Mouse (Mus musculus) liver, adult 2 months (tissue): Measurements from ENCODE around the gene Rfxap. TPM values are rescaled to one million over a fixed set of nuclear protein-coding genes. Genes with fewer than 3 reads are reported as not detected.
A peak's percentile ranks its signal among the peaks of the same experiment; 100 is the strongest.

Source experiments
- DNase-seq: peaks from one replicate; pipeline ENCODE4 v3.0.0-alpha.2; 2011; ENCODE audit warnings: low read depth, low spot score; ENCODE audit errors: extremely low read depth
- H3K27ac ChIP-seq: fragments of 200-500 bp; replicated peaks from 2 replicates; pipeline ENCODE4 v1.5.1; 2012; ENCODE audit warnings: low read depth, mild to moderate bottlenecking, control low read depth, inconsistent platforms, low read length; ENCODE audit not compliant: insufficient read depth
- H3K27me3 ChIP-seq: fragments of 200-500 bp; 2 replicates; pipeline ENCODE4 v1.6.1; 2012; ENCODE audit warnings: mild to moderate bottlenecking, moderate library complexity, low read length, inconsistent platforms; ENCODE audit not compliant: control insufficient read depth, insufficient read depth
- H3K36me3 ChIP-seq: fragments of 200-500 bp; 2 replicates; pipeline ENCODE4 v1.6.1; 2012; ENCODE audit warnings: low read length, inconsistent platforms; ENCODE audit not compliant: control insufficient read depth, insufficient read depth
- H3K4me1 ChIP-seq: fragments of 200-500 bp; 2 replicates; pipeline ENCODE4 v1.6.1; 2011; ENCODE audit warnings: low read length; ENCODE audit not compliant: control insufficient read depth, insufficient read depth
- H3K4me3 ChIP-seq: fragments of 200-500 bp; 2 replicates; pipeline ENCODE4 v1.5.1; 2011; ENCODE audit warnings: low read depth, mild to moderate bottlenecking, control low read depth, low read length, moderate library complexity; ENCODE audit not compliant: insufficient read depth
- H3K79me2 ChIP-seq: fragments of 200-500 bp; 2 replicates; pipeline ENCODE4 v1.6.1; 2012; ENCODE audit warnings: inconsistent platforms, mild to moderate bottlenecking, low read length, moderate library complexity; ENCODE audit not compliant: control insufficient read depth, insufficient read depth
- H3K9ac ChIP-seq: fragments of 200-500 bp; 2 replicates; pipeline ENCODE4 v1.6.1; 2012; ENCODE audit warnings: low read depth, mild to moderate bottlenecking, control low read depth, inconsistent platforms, low read length
- CTCF ChIP-seq: fragments of 200-500 bp; IDR thresholded peaks from 2 replicates; pipeline ENCODE4 v1.5.1; 2011; ENCODE audit warnings: low read depth, low read length, control low read depth
- POLR2A ChIP-seq: fragments of 200-500 bp; IDR thresholded peaks from 2 replicates; pipeline ENCODE4 v1.6.1; 2011; ENCODE audit warnings: low read length, control low read depth; ENCODE audit not compliant: insufficient read depth; ENCODE audit errors: extremely low read depth
- WGBS: fragments of 180-500 bp; shearing (Covaris S2); methylation state at CpG from one replicate; pipeline ENCODE4 v1.1.7; 2018; 5-methylcytosine and 5-hydroxymethylcytosine counted together
- polyA plus RNA-seq: library from polyadenylated mRNA; depleted of rRNA; stranded (reverse); fragments of >200 nt; gene quantifications from 2 replicates; pipeline ENCODE4 v1.2.3, GENCODE M21; 2012
- total RNA-seq: library from RNA; depleted of rRNA; stranded (reverse); fragments of >200 nt; gene quantifications from 2 replicates; pipeline ENCODE4 v1.2.3, GENCODE M21; 2014

Gene Rfxap
- total and polyA plus RNA-seq, 2 experiments = 11.4 to 13.1 TPM

DNA sequence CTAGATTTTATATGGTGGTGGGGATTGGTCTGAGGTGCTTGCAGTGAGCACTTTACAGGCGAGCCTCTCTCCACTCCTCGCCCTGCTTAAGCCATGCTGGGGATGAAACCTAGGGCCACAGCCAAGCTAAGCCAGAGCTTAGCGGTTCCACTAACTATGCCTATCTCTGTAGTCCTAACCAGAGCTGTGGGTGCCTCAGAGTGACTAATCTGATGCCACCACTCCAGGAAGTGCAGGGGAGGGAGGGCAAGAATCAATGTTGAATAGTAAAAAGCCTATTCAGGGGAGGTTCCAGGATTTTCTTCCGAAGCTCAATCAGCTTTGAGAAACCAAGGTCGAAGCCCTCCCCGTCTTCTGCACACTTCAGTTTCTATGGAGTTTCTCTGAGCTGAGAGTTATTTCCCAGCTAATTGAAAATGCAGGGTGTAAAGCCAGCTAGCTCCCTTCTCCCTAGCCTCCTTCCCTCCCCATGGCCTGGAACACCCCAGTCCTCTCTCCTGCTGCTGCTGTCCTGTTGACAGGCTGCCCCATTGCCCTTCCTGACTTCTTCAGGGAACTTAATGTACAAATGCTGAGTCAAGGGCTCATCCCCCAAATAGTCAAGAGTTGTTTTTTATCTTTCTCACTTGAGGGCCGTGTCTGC lies 31.5 kb downstream of the Rfxap start:
- no peaks in the 10 kb centered on the region for H3K27me3 ChIP-seq

DNA sequence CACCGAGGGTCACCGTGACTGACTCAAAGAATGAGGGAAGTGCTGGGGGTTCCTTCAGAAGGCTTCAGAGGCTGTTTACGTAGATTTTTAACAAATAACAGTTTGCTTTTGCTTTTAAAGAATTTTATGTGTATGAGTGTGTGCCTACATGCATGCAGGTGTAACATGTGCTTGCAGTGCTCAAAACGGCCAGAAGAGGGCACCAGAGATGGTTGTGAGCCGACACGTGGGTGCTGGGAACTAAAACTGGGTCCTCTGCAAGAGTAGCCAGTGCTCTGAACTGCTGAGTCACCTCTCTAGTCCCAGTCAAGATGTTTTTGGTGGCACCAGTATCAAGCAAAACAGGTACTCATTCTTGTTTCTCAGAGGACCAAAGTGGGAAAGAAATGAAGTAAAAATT lies 34.0 kb downstream of the Rfxap start:
- H3K9ac ChIP-seq = no peak overlapping the region
- H3K36me3 ChIP-seq = no peaks in the 10 kb centered on the region
- TF ChIP-seq CTCF = peak; percentile 45
- no peak for TF ChIP-seq POLR2A
- no peaks in the 10 kb centered on the region for H3K27me3 ChIP-seq
- DNase-seq = no peak
- no peak overlapping the region for H3K4me3 ChIP-seq
- H3K79me2 ChIP-seq = peaks cover 18% of the 10 kb centered on the region; the same call in 1 of the 2 replicates
- H3K27ac ChIP-seq = no peak overlapping the region
- WGBS = 87% methylated on average over 6 of the region's 6 CpGs
- peaks cover 10% of the 10 kb centered on the region for H3K4me1 ChIP-seq

More for the DNA sequence above, 31.5 kb downstream of the Rfxap start:
- TF ChIP-seq POLR2A (no peak), CTCF (no peak)
- DNase-seq = no peak
- Histone ChIP-seq H3K79me2 (peaks cover 15% of the 10 kb centered on the region; the same call in 1 of the 2 replicates), H3K27ac (no peak overlapping the region), H3K4me3 (no peak overlapping the region), H3K4me1 (no peaks in the 10 kb centered on the region), H3K9ac (no peak overlapping the region), H3K36me3 (no peaks in the 10 kb centered on the region)
- 79% methylated on average over 7 of the region's 7 CpGs for WGBS

DNA sequence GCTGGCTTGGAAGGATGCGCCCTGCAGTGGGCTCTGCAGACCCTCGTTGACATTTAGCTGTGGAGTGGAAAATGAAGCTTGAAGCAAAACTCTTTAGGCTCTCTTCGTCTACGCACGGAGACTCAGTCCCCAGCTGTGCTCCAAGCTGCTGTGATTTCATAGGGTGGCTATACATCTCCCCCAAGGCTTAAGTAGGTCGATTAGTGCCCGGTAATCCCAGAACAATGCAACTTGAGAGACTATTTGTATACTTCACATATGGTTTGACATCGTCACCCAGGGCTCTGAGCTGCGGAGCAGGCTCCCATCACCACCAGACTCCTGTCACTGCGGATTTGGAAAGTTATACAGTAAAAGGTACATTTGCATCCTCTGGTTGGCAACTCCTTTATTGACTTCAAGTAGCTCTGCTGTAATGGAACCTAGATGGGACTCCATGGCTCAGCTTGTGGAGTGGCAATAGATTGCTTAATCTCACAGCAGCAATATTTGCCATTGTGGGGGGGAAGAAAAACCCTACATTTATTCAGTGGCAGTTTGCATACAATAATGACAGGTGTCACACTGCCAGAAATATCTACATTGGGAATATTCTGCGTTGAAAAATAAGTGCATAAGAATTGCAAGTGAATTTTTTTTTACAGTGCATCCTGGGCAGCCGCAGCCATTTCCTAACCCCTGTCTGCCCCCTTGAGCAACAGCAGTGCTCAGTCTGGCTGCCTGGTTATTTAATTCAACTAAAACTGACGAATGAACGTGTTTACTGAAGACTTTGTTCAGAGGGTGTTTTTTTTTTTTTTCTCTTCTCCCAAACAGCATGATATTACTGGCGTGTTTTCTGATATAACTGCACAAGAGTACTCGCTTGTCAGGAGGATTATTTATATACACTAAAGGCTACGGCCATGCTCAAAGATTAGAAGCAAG lies 38.0 kb downstream of the Rfxap start:
- Histone ChIP-seq H3K4me1 (peaks cover 17% of the 10 kb centered on the region), H3K36me3 (no peaks in the 10 kb centered on the region), H3K27me3 (no peaks in the 10 kb centered on the region), H3K27ac (peak overlapping the region; percentile 80), H3K79me2 (peaks cover 19% of the 10 kb centered on the region; the same call in 1 of the 2 replicates), H3K4me3 (no peak overlapping the region), H3K9ac (no peak overlapping the region)
- peak; percentile 72 for DNase-seq
- WGBS = 56% methylated on average over 17 of the region's 17 CpGs
- TF ChIP-seq POLR2A (no peak), CTCF (no peak)

GRCm38 (mm10) chr3:54768592-54768991 lies 39.0 kb downstream of the Rfxap start:
- H3K4me3 ChIP-seq = no peak overlapping the region
- WGBS = 85% methylated on average over 8 of the region's 8 CpGs
- H3K79me2 ChIP-seq = peaks cover 24% of the 10 kb centered on the region; the same call in 1 of the 2 replicates
- no peaks in the 10 kb centered on the region for H3K27me3 ChIP-seq
- no peak overlapping the region for H3K9ac ChIP-seq
- H3K27ac ChIP-seq = no peak overlapping the region
- H3K4me1 ChIP-seq = peaks cover 17% of the 10 kb centered on the region
- TF ChIP-seq CTCF (no peak), POLR2A (no peak)
- no peaks in the 10 kb centered on the region for H3K36me3 ChIP-seq
- DNase-seq = no peak

DNA sequence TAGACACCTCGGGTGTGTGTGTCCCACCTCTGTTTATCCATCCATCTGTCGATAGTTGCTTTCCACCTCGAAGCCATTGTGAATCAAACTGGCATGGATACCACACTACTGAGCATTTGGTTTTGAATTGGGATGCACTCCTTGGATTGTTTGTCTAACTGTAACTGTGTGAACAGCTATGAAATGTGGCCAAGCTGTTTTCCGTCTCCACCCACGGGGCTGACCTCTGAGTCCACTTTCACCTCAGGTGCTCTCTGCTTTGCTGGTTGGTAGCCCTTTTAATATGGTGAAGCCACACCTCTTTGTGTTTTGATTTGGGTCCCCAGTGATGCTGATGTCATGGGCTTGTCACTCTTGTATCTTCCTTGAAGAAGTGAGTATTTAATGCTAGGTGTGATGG lies 40.8 kb downstream of the Rfxap start:
- peaks cover 19% of the 10 kb centered on the region for H3K4me1 ChIP-seq
- WGBS = 28% methylated on average over 5 of the region's 5 CpGs
- peak; percentile 91 for DNase-seq
- peak overlapping the region; percentile 74 for H3K27ac ChIP-seq
- no peaks in the 10 kb centered on the region for H3K27me3 ChIP-seq
- no peaks in the 10 kb centered on the region for H3K36me3 ChIP-seq
- no peak for TF ChIP-seq POLR2A
- no peak for TF ChIP-seq CTCF
- 0 out of 2 replicates have a peak overlapping the region, but pooled peaks have one; percentile 20 for H3K9ac ChIP-seq
- H3K4me3 ChIP-seq = no peak overlapping the region
- H3K79me2 ChIP-seq = peaks cover 24% of the 10 kb centered on the region; the same call in 1 of the 2 replicates
